Mouse (Mus musculus): ENCODE data around the gene Znrf4. TPM values are rescaled to one million over a fixed set of nuclear protein-coding genes. Genes with fewer than 3 reads are reported as not detected.
A peak's percentile ranks its signal among the peaks of the same experiment; 100 is the strongest.

The Znrf4 gene
- polyA plus RNA-seq, 2 experiments: not detected

DNA sequence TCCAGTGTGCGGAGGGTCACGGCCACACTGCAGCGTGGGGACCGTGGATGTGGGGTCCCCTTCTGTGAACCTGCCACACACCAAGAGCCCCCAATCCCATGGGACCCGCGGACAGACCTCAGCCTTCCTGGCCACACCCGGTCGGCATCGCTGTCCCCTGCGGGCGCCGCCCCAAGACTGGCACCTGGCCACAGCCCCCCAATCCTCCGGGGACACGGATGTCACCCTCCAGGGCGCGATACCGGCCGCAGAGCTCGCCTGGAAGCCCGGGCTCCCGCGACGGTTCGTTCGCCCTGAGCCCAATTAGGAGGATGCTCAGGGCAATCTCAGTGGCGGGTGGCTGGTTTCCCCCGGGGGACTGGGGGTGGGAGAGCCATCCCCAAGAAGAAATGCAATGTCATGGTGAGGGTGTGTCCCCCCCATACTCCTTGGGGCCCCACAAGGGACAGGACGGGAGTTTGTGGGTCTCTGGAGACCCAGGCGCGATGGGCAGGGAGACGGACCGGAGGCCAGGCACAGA lies 37.9 kb downstream of the Znrf4 start:
- Histone ChIP-seq H3K4me2 (replicated peaks; ENCODE audit: low read depth, low read length, severe bottlenecking) (peak overlapping the region; percentile 98), H3K27me3 (ENCODE audit: control insufficient read depth, insufficient read depth, low read length) (peaks cover 41% of the 10 kb centered on the region), H3K9me3 (ENCODE audit: control insufficient read depth, low read length) (0 out of 2 replicates have a peak, but pooled peaks cover 5% of the 10 kb centered on the region), H3K4me1 (ENCODE audit: control insufficient read depth, insufficient read depth, low read length) (peaks cover 56% of the 10 kb centered on the region), H3K36me3 (ENCODE audit: control insufficient read depth, insufficient read depth, low read length) (no peaks in the 10 kb centered on the region), H3K4me3 (replicated peaks; ENCODE audit: low read length) (peak overlapping the region; percentile 86), H3K27ac (replicated peaks; ENCODE audit: low read depth, low read length) (no peak overlapping the region), H3K9ac (ENCODE audit: low read depth, low read length, severe bottlenecking) (peak overlapping the region; percentile 88)
- ATAC-seq (ENCODE audit: low FRiP score, low read depth) (no peak), DNase-seq (ENCODE audit: low spot score) (no peak)
- 5% methylated on average over 31 of the region's 32 CpGs for WGBS
- no peak for TF ChIP-seq POLR2A (IDR thresholded peaks at IDR 0.05; ENCODE audit: borderline replicate concordance, extremely low read depth, insufficient read depth, insufficient read length)

GRCm38 (mm10) chr17:56473611-56473905 lies 38.7 kb downstream of the Znrf4 start:
- no peak for ATAC-seq (ENCODE audit: low FRiP score, low read depth)
- peak overlapping the region; percentile 86 for H3K4me3 ChIP-seq (replicated peaks; ENCODE audit: low read length)
- peaks cover 41% of the 10 kb centered on the region for H3K27me3 ChIP-seq (ENCODE audit: control insufficient read depth, insufficient read depth, low read length)
- TF ChIP-seq POLR2A (IDR thresholded peaks at IDR 0.05; ENCODE audit: borderline replicate concordance, extremely low read depth, insufficient read depth, insufficient read length): no peak
- no peak for DNase-seq (ENCODE audit: low spot score)
- H3K36me3 ChIP-seq (ENCODE audit: control insufficient read depth, insufficient read depth, low read length): no peaks in the 10 kb centered on the region; the same call in 1 of the 2 replicates
- peaks cover 53% of the 10 kb centered on the region for H3K4me1 ChIP-seq (ENCODE audit: control insufficient read depth, insufficient read depth, low read length)
- H3K27ac ChIP-seq (replicated peaks; ENCODE audit: low read depth, low read length): no peak overlapping the region
- peak overlapping the region; percentile 98 for H3K4me2 ChIP-seq (replicated peaks; ENCODE audit: low read depth, low read length, severe bottlenecking)
- 0 out of 2 replicates have a peak, but pooled peaks cover 5% of the 10 kb centered on the region for H3K9me3 ChIP-seq (ENCODE audit: control insufficient read depth, low read length)
- H3K9ac ChIP-seq (ENCODE audit: low read depth, low read length, severe bottlenecking): 0 out of 2 replicates have a peak overlapping the region, but pooled peaks have one; percentile 16
- 4% methylated on average over 11 of the region's 11 CpGs for WGBS

DNA sequence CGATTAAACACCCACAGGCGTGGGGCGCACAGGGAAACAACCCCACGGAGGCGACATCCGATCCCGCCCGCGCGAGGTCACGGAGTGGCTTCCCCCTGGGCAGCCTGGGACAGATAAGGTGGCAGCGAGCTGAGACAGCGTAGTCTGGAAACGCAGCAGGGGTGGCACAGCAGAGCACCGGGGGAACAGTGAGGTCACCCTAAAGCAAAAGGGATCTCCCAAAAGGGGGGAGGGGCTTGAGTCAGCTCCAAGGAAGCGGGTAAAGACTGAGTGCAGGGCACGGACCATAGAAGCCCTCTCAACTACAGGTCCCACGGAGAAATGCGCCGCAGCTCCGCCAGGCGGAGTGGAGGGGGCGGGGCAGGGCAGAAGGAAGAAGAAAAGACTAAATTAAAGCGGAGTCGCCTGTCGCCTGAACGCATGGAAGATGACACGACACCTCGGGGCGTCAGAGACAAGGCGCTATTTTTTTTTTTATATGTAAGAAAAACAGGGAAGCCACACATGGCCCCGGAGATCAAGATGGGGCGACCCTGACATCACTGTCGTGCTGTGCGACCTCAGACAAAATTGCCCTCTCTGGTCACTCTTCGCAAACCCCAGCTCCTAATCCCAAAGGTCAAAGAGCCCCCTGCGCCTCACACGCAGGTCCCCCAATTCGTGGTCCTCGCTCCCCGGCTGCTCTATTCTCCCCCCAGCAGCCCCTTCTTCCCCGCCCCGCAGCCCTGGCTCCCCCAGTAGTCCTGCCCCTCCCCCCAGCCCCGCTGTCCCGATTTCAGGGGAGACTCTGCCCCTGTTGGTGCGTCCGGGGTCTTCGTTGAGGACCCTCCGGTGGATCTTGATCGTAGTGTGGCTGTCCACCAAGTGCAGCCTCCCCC lies 39.3 kb downstream of the Znrf4 start:
- peak overlapping the region; percentile 98 for H3K4me2 ChIP-seq (replicated peaks; ENCODE audit: low read depth, low read length, severe bottlenecking)
- WGBS: 6% methylated on average over 50 of the region's 50 CpGs
- no peak for TF ChIP-seq POLR2A (IDR thresholded peaks at IDR 0.05; ENCODE audit: borderline replicate concordance, extremely low read depth, insufficient read depth, insufficient read length)
- no peaks in the 10 kb centered on the region; the same call in 1 of the 2 replicates for H3K36me3 ChIP-seq (ENCODE audit: control insufficient read depth, insufficient read depth, low read length)
- 0 out of 2 replicates have a peak, but pooled peaks cover 5% of the 10 kb centered on the region for H3K9me3 ChIP-seq (ENCODE audit: control insufficient read depth, low read length)
- H3K4me3 ChIP-seq (replicated peaks; ENCODE audit: low read length): peak overlapping the region; percentile 86
- H3K4me1 ChIP-seq (ENCODE audit: control insufficient read depth, insufficient read depth, low read length): peaks cover 58% of the 10 kb centered on the region
- DNase-seq (ENCODE audit: low spot score): no peak
- no peak for ATAC-seq (ENCODE audit: low FRiP score, low read depth)
- H3K27ac ChIP-seq (replicated peaks; ENCODE audit: low read depth, low read length): no peak overlapping the region
- H3K9ac ChIP-seq (ENCODE audit: low read depth, low read length, severe bottlenecking): 0 out of 2 replicates have a peak overlapping the region, but pooled peaks have one; percentile 16
- H3K27me3 ChIP-seq (ENCODE audit: control insufficient read depth, insufficient read depth, low read length): peaks cover 41% of the 10 kb centered on the region

- 11% methylated on average over 16 of the region's 16 CpGs for WGBS
These were observed 40.1 kb downstream of the Znrf4 start for GRCm38 (mm10) chr17:56472121-56472520.

DNA sequence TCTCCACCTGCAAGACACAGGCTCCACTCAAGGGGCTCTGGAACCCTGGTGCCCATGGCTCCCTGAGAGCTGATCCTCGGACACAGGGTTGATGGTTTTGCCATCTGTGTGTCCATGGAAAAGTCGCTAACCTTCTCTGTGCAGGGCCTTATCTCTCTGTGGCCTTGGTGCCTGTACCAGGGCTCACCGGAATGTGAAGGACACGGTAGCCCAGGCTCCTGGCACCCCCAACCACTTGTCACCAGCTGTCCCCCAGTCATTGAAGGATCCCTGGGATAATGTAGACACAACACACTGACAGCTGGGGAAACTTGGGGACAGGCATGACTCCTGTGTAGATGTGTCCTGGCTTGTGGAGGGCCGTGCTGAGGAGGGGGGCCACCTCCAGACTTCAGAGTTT lies 41.1 kb downstream of the Znrf4 start:
- H3K36me3 ChIP-seq (ENCODE audit: control insufficient read depth, insufficient read depth, low read length): no peaks in the 10 kb centered on the region; the same call in 1 of the 2 replicates
- H3K9me3 ChIP-seq (ENCODE audit: control insufficient read depth, low read length): no peaks in the 10 kb centered on the region
- TF ChIP-seq POLR2A (IDR thresholded peaks at IDR 0.05; ENCODE audit: borderline replicate concordance, extremely low read depth, insufficient read depth, insufficient read length): no peak
- no peak overlapping the region for H3K4me2 ChIP-seq (replicated peaks; ENCODE audit: low read depth, low read length, severe bottlenecking)
- no peak overlapping the region for H3K27ac ChIP-seq (replicated peaks; ENCODE audit: low read depth, low read length)
- H3K27me3 ChIP-seq (ENCODE audit: control insufficient read depth, insufficient read depth, low read length): peaks cover 41% of the 10 kb centered on the region
- no peak for DNase-seq (ENCODE audit: low spot score)
- no peak overlapping the region for H3K9ac ChIP-seq (ENCODE audit: low read depth, low read length, severe bottlenecking)
- no peak overlapping the region for H3K4me3 ChIP-seq (replicated peaks; ENCODE audit: low read length)
- H3K4me1 ChIP-seq (ENCODE audit: control insufficient read depth, insufficient read depth, low read length): peaks cover 68% of the 10 kb centered on the region
- no peak for ATAC-seq (ENCODE audit: low FRiP score, low read depth)
- 90% methylated on average over 5 of the region's 5 CpGs for WGBS

More at GRCm38 (mm10) chr17:56472121-56472520, 40.1 kb downstream of the Znrf4 start:
- no peak overlapping the region for H3K9ac ChIP-seq (ENCODE audit: low read depth, low read length, severe bottlenecking)
- DNase-seq (ENCODE audit: low spot score) (no peak), ATAC-seq (ENCODE audit: low FRiP score, low read depth) (no peak)
- H3K36me3 ChIP-seq (ENCODE audit: control insufficient read depth, insufficient read depth, low read length): no peaks in the 10 kb centered on the region; the same call in 1 of the 2 replicates
- H3K27me3 ChIP-seq (ENCODE audit: control insufficient read depth, insufficient read depth, low read length): peaks cover 41% of the 10 kb centered on the region
- peak overlapping the region; percentile 98; the same call in 1 of the 2 replicates for H3K4me2 ChIP-seq (replicated peaks; ENCODE audit: low read depth, low read length, severe bottlenecking)
- 0 out of 2 replicates have a peak, but pooled peaks cover 5% of the 10 kb centered on the region for H3K9me3 ChIP-seq (ENCODE audit: control insufficient read depth, low read length)
- no peak overlapping the region for H3K27ac ChIP-seq (replicated peaks; ENCODE audit: low read depth, low read length)
- H3K4me3 ChIP-seq (replicated peaks; ENCODE audit: low read length): 0 out of 2 replicates have a peak overlapping the region, but pooled peaks have one; percentile 5
- H3K4me1 ChIP-seq (ENCODE audit: control insufficient read depth, insufficient read depth, low read length): peaks cover 64% of the 10 kb centered on the region
- no peak for TF ChIP-seq POLR2A (IDR thresholded peaks at IDR 0.05; ENCODE audit: borderline replicate concordance, extremely low read depth, insufficient read depth, insufficient read length)
